Mouse (Mus musculus): ENCODE results near the gene Gm10053. TPM values are rescaled to one million over a fixed set of nuclear protein-coding genes. Genes with fewer than 3 reads are reported as not detected.

Gm10053 gene
- polyA plus RNA-seq, 1 experiment from 2014 or later, result 642 TPM

DNA sequence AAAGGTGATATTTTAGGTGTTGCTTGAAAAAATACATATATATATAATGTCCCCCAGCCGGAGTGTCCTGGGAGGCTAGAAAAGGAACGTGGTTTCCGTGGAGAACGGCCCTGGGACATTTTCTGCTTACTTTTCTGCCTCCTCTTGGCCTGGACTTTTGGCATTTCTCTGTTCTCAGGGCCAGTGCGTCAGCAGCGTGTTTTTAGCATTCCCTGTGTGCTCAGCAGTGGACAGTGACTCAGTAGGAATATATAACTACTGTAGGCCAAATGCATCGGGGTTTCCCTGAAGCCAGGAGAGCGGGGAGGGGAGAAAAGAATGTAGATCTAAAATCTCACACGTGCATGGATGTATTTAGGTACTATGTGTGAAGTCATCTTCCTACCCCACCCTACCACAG, 10.1 kb upstream of the Gm10053 start:
- ATAC-seq (replicated peaks; ENCODE audit: insufficient number of reproducible peaks, low FRiP score, low TSS enrichment), result no peak
- no peaks in the 10 kb centered on the region for H3K27me3 ChIP-seq (ENCODE audit: control insufficient read depth, insufficient read depth, low read length)
- H3K9ac ChIP-seq (ENCODE audit: low read depth, low read length), result no peak overlapping the region
- H3K9me3 ChIP-seq (replicated peaks; ENCODE audit: control insufficient read depth, low read length), result no peaks in the 10 kb centered on the region
- H3K4me3 ChIP-seq (ENCODE audit: low read depth, low read length), result no peak overlapping the region
- no peak overlapping the region for H3K4me2 ChIP-seq
- no peak overlapping the region for H3K27ac ChIP-seq (ENCODE audit: low read depth, low read length)
- 76% methylated on average over 9 of the region's 9 CpGs for WGBS (ENCODE audit: insufficient replicate concordance)
- H3K36me3 ChIP-seq (ENCODE audit: control insufficient read depth, insufficient read depth, low read length), result no peaks in the 10 kb centered on the region
- peaks cover 2% of the 10 kb centered on the region; the same call in 1 of the 2 replicates for H3K4me1 ChIP-seq (ENCODE audit: control insufficient read depth, insufficient read depth, low read length)

DNA sequence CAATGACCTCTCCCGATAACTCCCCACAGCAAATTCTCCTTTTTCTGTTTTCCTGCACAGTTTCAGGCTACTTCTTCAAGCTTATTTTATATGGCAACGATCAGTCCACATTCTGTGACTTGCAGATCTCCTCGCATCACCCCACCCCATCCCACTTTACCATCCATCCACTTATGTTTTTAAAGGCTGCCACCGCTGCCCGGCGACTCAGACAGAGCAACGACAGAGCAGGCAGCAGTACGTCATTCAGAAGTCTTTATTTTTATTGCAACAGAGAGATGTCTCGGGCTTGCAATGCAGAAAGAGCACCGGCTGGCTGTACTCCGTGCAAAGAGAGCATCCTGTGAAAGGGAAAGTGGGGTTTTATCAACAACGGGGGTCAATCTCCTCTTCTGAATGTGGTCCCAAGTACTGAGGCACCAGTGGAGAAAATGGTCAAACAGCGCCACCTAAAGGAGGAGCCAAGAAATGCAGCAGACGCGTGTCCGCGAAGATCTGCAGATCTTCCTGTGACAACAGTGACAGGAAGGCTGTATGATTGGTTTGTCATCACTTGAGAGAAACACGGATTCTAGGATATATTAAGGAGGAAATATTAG, 4.3 kb upstream of the Gm10053 start:
- 19% methylated on average over 18 of the region's 18 CpGs for WGBS (ENCODE audit: insufficient replicate concordance)
- Histone ChIP-seq H3K27ac (ENCODE audit: low read depth, low read length) (no peak overlapping the region), H3K36me3 (ENCODE audit: control insufficient read depth, insufficient read depth, low read length) (no peaks in the 10 kb centered on the region), H3K9me3 (replicated peaks; ENCODE audit: control insufficient read depth, low read length) (no peaks in the 10 kb centered on the region), H3K27me3 (ENCODE audit: control insufficient read depth, insufficient read depth, low read length) (0 out of 2 replicates have a peak, but pooled peaks cover 2% of the 10 kb centered on the region), H3K9ac (ENCODE audit: low read depth, low read length) (no peak overlapping the region), H3K4me3 (ENCODE audit: low read depth, low read length) (peak overlapping the region; percentile 22), H3K4me2 (peak overlapping the region; percentile 53), H3K4me1 (ENCODE audit: control insufficient read depth, insufficient read depth, low read length) (peaks cover 3% of the 10 kb centered on the region; the same call in 1 of the 2 replicates)
- no peak for ATAC-seq (replicated peaks; ENCODE audit: insufficient number of reproducible peaks, low FRiP score, low TSS enrichment)

DNA sequence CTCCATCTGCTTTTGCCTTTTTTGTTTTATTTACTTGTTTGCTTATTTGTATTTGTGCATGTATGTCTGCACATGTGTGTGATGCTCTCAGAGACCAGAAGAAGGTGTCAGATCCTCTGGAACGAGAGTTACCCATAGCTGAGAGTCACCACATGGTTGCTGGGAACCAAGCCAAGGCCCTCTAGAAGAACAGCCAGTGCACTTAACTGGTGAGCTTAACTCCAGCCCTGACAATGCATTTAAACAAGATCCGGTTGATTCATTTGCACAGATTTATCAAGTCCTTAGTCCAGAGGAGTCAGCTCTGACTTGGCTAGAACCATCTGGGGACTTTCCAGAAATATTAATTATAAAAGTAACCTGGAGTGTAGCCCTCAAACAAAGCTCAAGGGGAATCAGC, 1.6 kb upstream of the Gm10053 start:
- H3K9me3 ChIP-seq (replicated peaks; ENCODE audit: control insufficient read depth, low read length), result no peaks in the 10 kb centered on the region
- peaks cover 3% of the 10 kb centered on the region; the same call in 1 of the 2 replicates for H3K4me1 ChIP-seq (ENCODE audit: control insufficient read depth, insufficient read depth, low read length)
- no peaks in the 10 kb centered on the region for H3K36me3 ChIP-seq (ENCODE audit: control insufficient read depth, insufficient read depth, low read length)
- no peak overlapping the region for H3K4me2 ChIP-seq
- ATAC-seq (replicated peaks; ENCODE audit: insufficient number of reproducible peaks, low FRiP score, low TSS enrichment), result no peak
- no peak overlapping the region for H3K27ac ChIP-seq (ENCODE audit: low read depth, low read length)
- H3K9ac ChIP-seq (ENCODE audit: low read depth, low read length), result no peak overlapping the region
- 0 out of 2 replicates have a peak, but pooled peaks cover 2% of the 10 kb centered on the region for H3K27me3 ChIP-seq (ENCODE audit: control insufficient read depth, insufficient read depth, low read length)
- no peak overlapping the region for H3K4me3 ChIP-seq (ENCODE audit: low read depth, low read length)
- 44% methylated on average over 2 of the region's 2 CpGs for WGBS (ENCODE audit: insufficient replicate concordance)

DNA sequence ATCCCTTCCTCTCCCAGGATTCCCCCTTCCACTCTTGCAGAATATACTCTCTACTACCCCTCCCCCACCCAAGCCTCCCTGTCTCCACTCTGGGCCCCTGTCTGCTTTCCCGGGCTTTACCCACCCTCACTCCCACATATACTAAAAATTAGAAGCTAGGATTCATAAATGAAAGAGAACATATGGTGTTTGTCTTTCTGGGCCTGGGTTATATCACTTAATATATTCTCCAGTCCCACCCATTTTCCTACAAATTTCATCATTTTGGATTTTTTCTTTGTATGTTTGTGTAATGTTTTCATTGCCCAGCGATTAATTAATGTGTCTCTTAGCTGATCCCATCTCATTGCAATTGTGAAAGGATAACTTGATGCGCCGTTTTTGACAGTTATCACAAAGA, 5.8 kb downstream of the Gm10053 start:
- 0 out of 2 replicates have a peak, but pooled peaks cover 3% of the 10 kb centered on the region for H3K27me3 ChIP-seq (ENCODE audit: control insufficient read depth, insufficient read depth, low read length)
- no peaks in the 10 kb centered on the region for H3K9me3 ChIP-seq (replicated peaks; ENCODE audit: control insufficient read depth, low read length)
- no peak for ATAC-seq (replicated peaks; ENCODE audit: insufficient number of reproducible peaks, low FRiP score, low TSS enrichment)
- H3K9ac ChIP-seq (ENCODE audit: low read depth, low read length), result no peak overlapping the region
- no peaks in the 10 kb centered on the region for H3K36me3 ChIP-seq (ENCODE audit: control insufficient read depth, insufficient read depth, low read length)
- H3K4me3 ChIP-seq (ENCODE audit: low read depth, low read length), result no peak overlapping the region
- H3K4me1 ChIP-seq (ENCODE audit: control insufficient read depth, insufficient read depth, low read length), result peaks cover 6% of the 10 kb centered on the region; the same call in 1 of the 2 replicates
- H3K4me2 ChIP-seq, result no peak overlapping the region
- H3K27ac ChIP-seq (ENCODE audit: low read depth, low read length), result no peak overlapping the region
- 61% methylated on average over 4 of the region's 4 CpGs for WGBS (ENCODE audit: insufficient replicate concordance)

DNA sequence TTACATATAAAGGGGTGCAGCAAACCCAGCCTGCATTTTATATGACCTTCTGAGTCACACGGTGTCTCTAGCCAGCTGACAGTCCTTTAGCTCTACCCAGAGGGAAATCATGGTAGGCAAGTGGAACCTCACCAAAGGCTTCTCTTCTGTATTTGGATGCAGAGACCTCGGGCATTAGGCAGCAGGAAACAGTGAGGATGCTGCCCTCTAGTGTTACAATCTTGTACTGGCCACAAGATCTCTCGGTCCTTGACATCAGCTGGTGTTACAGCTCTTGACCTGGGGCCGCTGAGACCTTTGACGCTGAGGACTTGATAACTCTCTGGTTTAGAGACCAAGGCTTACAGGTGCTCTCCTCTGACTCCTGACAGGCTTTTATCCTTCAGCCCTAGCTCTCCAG, 10.0 kb downstream of the Gm10053 start:
- Histone ChIP-seq H3K9me3 (replicated peaks; ENCODE audit: control insufficient read depth, low read length) (no peaks in the 10 kb centered on the region), H3K27me3 (ENCODE audit: control insufficient read depth, insufficient read depth, low read length) (peaks cover 12% of the 10 kb centered on the region), H3K4me3 (ENCODE audit: low read depth, low read length) (no peak overlapping the region), H3K4me2 (peak overlapping the region; percentile 35; the same call in 1 of the 2 replicates), H3K9ac (ENCODE audit: low read depth, low read length) (no peak overlapping the region), H3K27ac (ENCODE audit: low read depth, low read length) (no peak overlapping the region), H3K4me1 (ENCODE audit: control insufficient read depth, insufficient read depth, low read length) (peaks cover 6% of the 10 kb centered on the region; the same call in 1 of the 2 replicates), H3K36me3 (ENCODE audit: control insufficient read depth, insufficient read depth, low read length) (no peaks in the 10 kb centered on the region)
- 10% methylated on average over 5 of the region's 5 CpGs for WGBS (ENCODE audit: insufficient replicate concordance)
- no peak for ATAC-seq (replicated peaks; ENCODE audit: insufficient number of reproducible peaks, low FRiP score, low TSS enrichment)

DNA sequence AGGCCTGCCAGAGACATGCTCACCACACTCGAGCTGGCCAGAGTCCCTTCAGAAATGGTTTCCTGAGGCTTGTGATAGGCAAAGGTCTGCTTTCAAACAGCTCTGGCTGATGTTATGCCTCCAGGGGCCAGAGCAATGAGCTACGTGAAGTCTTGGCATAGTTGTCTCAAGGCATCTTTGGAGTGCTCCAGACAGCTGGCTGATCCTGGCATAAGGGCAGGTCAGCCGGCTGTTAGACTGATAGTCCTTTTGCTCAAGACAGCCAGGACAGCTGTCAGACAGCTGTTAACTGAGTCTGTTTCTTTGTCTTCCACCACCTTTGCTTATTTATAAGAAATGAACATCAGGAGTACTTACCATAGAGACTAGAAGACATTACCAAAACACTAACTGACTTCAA, 11.4 kb downstream of the Gm10053 start:
- H3K4me1 ChIP-seq (ENCODE audit: control insufficient read depth, insufficient read depth, low read length), result peaks cover 6% of the 10 kb centered on the region; the same call in 1 of the 2 replicates
- no peak overlapping the region for H3K27ac ChIP-seq (ENCODE audit: low read depth, low read length)
- ATAC-seq (replicated peaks; ENCODE audit: insufficient number of reproducible peaks, low FRiP score, low TSS enrichment), result no peak
- H3K4me2 ChIP-seq, result no peak overlapping the region
- no peaks in the 10 kb centered on the region for H3K36me3 ChIP-seq (ENCODE audit: control insufficient read depth, insufficient read depth, low read length)
- H3K9ac ChIP-seq (ENCODE audit: low read depth, low read length), result no peak overlapping the region
- H3K4me3 ChIP-seq (ENCODE audit: low read depth, low read length), result no peak overlapping the region
- 72% methylated on average over 3 of the region's 3 CpGs for WGBS (ENCODE audit: insufficient replicate concordance)
- peaks cover 12% of the 10 kb centered on the region for H3K27me3 ChIP-seq (ENCODE audit: control insufficient read depth, insufficient read depth, low read length)
- H3K9me3 ChIP-seq (replicated peaks; ENCODE audit: control insufficient read depth, low read length), result no peaks in the 10 kb centered on the region

DNA sequence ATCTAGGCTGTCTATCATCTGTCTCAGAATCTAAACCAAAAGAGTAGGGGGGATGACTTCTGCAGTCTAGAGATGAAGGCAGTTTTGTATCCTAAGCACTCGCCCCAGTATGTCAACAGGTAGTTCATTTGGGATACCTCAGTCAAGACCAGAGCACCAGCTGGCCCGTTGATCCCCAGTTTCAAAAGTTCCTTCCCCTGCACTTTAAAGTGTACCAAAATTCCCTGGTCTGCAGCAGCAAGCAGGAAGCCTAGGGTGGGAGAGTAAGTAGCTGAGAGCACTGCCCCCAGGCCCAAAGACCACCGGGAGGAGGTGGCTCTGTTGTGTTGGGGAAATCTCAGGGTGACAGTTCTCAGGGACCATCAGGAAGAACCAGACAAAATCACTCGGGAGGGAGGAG, 21.1 kb downstream of the Gm10053 start:
- Histone ChIP-seq H3K27ac (ENCODE audit: low read depth, low read length) (no peak overlapping the region), H3K36me3 (ENCODE audit: control insufficient read depth, insufficient read depth, low read length) (no peaks in the 10 kb centered on the region), H3K9ac (ENCODE audit: low read depth, low read length) (no peak overlapping the region), H3K27me3 (ENCODE audit: control insufficient read depth, insufficient read depth, low read length) (peaks cover 58% of the 10 kb centered on the region), H3K4me2 (no peak overlapping the region), H3K4me3 (ENCODE audit: low read depth, low read length) (no peak overlapping the region), H3K4me1 (ENCODE audit: control insufficient read depth, insufficient read depth, low read length) (peaks cover 20% of the 10 kb centered on the region), H3K9me3 (replicated peaks; ENCODE audit: control insufficient read depth, low read length) (no peaks in the 10 kb centered on the region)
- WGBS (ENCODE audit: insufficient replicate concordance), result 18% methylated on average over 4 of the region's 4 CpGs
- ATAC-seq (replicated peaks; ENCODE audit: insufficient number of reproducible peaks, low FRiP score, low TSS enrichment), result no peak

DNA sequence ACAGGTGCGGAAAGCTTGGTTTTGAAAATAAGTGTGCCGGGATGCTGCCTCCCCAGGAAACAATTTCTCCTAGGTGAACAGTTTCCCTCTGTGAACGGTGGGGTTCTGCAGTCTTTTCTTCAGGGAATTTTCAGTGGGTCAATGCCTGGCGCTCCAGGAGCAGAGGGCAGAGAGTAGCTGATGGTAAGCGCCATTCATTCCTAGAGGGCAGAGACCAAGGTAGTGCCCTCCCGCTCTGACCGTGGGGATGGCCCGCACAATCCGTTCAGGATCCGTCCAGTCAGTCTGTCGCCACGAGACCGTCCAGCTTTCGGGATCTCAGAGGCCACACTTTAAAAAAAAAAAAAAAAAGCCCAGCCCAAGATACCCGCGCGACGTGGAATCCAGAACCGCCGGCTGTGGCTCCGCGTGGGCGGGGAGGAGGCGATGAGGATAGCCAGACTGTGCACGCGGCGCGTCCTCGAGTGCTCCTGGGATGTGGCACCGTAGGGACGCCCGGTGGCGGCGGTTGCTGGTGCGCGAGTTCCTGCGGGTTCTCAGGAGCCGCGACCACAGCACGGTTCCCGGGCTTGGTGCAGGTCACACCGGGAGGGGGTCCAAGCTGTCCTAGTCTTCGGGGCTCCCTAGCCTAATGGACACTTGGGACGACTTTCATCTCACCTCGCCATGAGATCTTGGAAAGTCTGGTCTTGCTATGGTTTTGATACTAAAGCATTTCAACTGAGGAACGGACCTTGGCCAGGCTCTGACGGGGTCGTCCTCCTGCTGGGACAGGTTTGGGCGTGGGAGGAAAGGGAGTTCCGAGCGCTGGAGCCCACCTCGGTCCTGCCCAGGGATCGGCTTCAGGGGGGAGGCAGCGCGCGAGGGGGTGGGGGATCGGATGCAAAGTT, 21.8 kb downstream of the Gm10053 start:
- Histone ChIP-seq H3K9me3 (replicated peaks; ENCODE audit: control insufficient read depth, low read length) (no peaks in the 10 kb centered on the region), H3K9ac (ENCODE audit: low read depth, low read length) (no peak overlapping the region), H3K4me3 (ENCODE audit: low read depth, low read length) (peak overlapping the region; percentile 36), H3K4me1 (ENCODE audit: control insufficient read depth, insufficient read depth, low read length) (peaks cover 20% of the 10 kb centered on the region), H3K36me3 (ENCODE audit: control insufficient read depth, insufficient read depth, low read length) (no peaks in the 10 kb centered on the region), H3K4me2 (peak overlapping the region; percentile 66), H3K27ac (ENCODE audit: low read depth, low read length) (no peak overlapping the region), H3K27me3 (ENCODE audit: control insufficient read depth, insufficient read depth, low read length) (peaks cover 65% of the 10 kb centered on the region)
- ATAC-seq (replicated peaks; ENCODE audit: insufficient number of reproducible peaks, low FRiP score, low TSS enrichment), result no peak
- WGBS (ENCODE audit: insufficient replicate concordance), result 2% methylated on average over 57 of the region's 57 CpGs
